Mouse (Mus musculus) embryonic facial prominence, embryonic 15.5 days (tissue): ENCODE measurements around the gene Nfam1. TPM values are rescaled to one million over a fixed set of nuclear protein-coding genes. Genes with fewer than 3 reads are reported as not detected.

ENCODE experiments used
- ATAC-seq: fragments of 200-750 bp; cut with Nextera tagmentation; 2 replicates; pipeline ENCODE4 v1.8.0; 2017; ENCODE audit warnings: low read depth, moderate TSS enrichment; ENCODE audit not compliant: insufficient number of reproducible peaks, low FRiP score, low TSS enrichment
- H3K27ac ChIP-seq: fragments of 300-500 bp; sonication (generic); replicated peaks from 2 replicates; pipeline ENCODE4 v1.5.1; 2015; ENCODE audit warnings: mild to moderate bottlenecking, inconsistent platforms
- H3K27me3 ChIP-seq: fragments of 300-500 bp; sonication (generic); 2 replicates; pipeline ENCODE4 v1.6.1; 2015; ENCODE audit warnings: inconsistent platforms
- H3K36me3 ChIP-seq: fragments of 300-500 bp; sonication (generic); 2 replicates; pipeline ENCODE4 v1.6.1; 2015; ENCODE audit warnings: mild to moderate bottlenecking, inconsistent platforms
- H3K4me1 ChIP-seq: fragments of 300-500 bp; sonication (generic); 2 replicates; pipeline ENCODE4 v1.6.1; 2015; ENCODE audit warnings: inconsistent platforms
- H3K4me2 ChIP-seq: fragments of 300-500 bp; sonication (generic); replicated peaks from 2 replicates; pipeline ENCODE4 v1.6.1; 2015; ENCODE audit warnings: mild to moderate bottlenecking, inconsistent platforms
- H3K4me3 ChIP-seq: fragments of 300-500 bp; sonication (generic); replicated peaks from 2 replicates; pipeline ENCODE4 v1.5.1; 2015; ENCODE audit warnings: mild to moderate bottlenecking, inconsistent platforms
- H3K9ac ChIP-seq: fragments of 300-500 bp; sonication (generic); 2 replicates; pipeline ENCODE4 v1.6.1; 2015; ENCODE audit warnings: inconsistent platforms
- H3K9me3 ChIP-seq: fragments of 300-500 bp; sonication (generic); replicated peaks from 2 replicates; pipeline ENCODE4 v1.6.1; 2016; ENCODE audit warnings: inconsistent platforms
- WGBS: fragments of 180-500 bp; shearing (Covaris S2); methylation state at CpG from one replicate; pipeline ENCODE4 v1.1.7; 2015; 5-methylcytosine and 5-hydroxymethylcytosine counted together
- polyA plus RNA-seq: library from polyadenylated mRNA; unstranded; fragments of >200 nt; fragmentation: Nextera tagmentation; extraction: Ambion mirVana; gene quantifications from 2 replicates; pipeline ENCODE4 v1.2.1, GENCODE M21; 2015

Gene Nfam1
- polyA plus RNA-seq, 1 experiment from 2014 or later = 6.1 TPM

DNA sequence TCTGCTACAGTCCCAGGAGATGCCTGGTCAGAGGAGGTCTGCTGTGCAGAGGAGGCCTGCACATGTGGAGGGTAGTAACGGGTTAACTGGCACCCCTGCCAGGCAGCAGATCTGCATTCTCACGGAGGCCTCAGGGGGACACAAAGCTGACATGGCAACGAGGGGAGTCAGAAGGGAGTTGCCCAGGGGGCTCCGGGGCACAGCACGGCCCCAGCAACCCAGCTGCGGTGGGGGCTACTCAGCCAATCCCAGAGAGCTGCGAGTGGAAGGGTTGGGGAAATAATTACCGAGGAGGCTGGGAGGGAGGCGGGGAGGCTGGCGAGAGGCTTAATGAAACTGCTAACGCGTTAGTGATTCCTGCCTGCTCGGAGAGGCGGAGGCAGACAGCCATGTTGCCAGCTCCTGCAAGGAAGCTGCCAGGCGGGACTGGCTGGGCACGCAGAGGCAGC is 74.8 kb downstream of the Nfam1 start:
- no peak for ATAC-seq
- Histone ChIP-seq H3K27ac (no peak overlapping the region), H3K36me3 (no peaks in the 10 kb centered on the region), H3K4me2 (peak overlapping the region; percentile 42), H3K9me3 (no peaks in the 10 kb centered on the region), H3K4me3 (peak overlapping the region; percentile 12; the same call in 1 of the 2 replicates), H3K9ac (no peak overlapping the region), H3K4me1 (peaks cover 85% of the 10 kb centered on the region), H3K27me3 (peaks cover 6% of the 10 kb centered on the region)
- WGBS = 6% methylated on average over 16 of the region's 16 CpGs

DNA sequence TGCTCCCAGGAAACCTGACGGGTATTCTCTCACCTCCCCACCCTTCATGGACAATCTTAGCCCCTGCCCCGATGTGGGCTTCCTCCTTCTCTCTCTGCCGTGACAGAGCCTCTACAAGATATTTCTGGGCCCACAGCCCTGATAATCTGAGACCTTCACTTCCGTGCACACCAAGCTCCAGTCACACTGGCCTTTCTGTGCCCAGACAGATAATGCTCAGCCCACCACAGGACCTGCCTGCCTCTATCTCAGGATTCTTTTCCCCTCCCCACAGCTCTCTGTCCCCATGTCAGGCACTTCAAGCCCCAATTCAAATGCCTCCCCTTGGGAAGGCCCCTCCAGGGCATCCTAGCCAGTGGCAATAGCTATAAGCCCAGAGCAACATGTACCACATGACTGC is 76.4 kb downstream of the Nfam1 start:
- Histone ChIP-seq H3K4me2 (no peak overlapping the region), H3K27me3 (peaks cover 6% of the 10 kb centered on the region), H3K36me3 (no peaks in the 10 kb centered on the region), H3K4me3 (no peak overlapping the region), H3K9me3 (no peaks in the 10 kb centered on the region), H3K4me1 (peaks cover 86% of the 10 kb centered on the region), H3K27ac (no peak overlapping the region), H3K9ac (no peak overlapping the region)
- ATAC-seq = no peak
- 58% methylated on average over 4 of the region's 4 CpGs for WGBS

DNA sequence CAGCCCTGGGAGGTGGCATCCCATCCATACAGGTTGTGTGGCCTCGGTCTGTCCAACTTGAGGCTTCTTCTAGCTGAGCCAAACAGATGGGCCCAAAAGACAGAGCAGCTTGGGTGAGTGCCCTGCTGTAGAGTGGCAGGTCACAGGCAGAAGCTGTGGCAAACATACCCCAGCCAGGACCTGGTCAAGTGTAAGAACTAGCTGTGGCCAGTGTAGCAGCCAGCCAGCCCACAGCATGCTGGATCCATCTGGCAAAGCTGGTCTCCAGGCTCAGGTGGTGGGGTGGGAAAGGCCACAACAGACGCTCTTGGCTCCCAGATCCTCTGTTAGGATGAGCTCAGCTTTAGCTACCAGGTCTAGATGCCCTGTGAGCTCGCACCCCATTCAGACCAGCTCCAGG is 76.8 kb downstream of the Nfam1 start:
- H3K4me2 ChIP-seq = no peak overlapping the region
- WGBS = 87% methylated on average over 3 of the region's 3 CpGs
- no peak for ATAC-seq
- no peak overlapping the region for H3K9ac ChIP-seq
- peaks cover 84% of the 10 kb centered on the region for H3K4me1 ChIP-seq
- H3K36me3 ChIP-seq = no peaks in the 10 kb centered on the region
- H3K9me3 ChIP-seq = no peaks in the 10 kb centered on the region
- H3K4me3 ChIP-seq = no peak overlapping the region
- H3K27ac ChIP-seq = no peak overlapping the region
- H3K27me3 ChIP-seq = peaks cover 6% of the 10 kb centered on the region

DNA sequence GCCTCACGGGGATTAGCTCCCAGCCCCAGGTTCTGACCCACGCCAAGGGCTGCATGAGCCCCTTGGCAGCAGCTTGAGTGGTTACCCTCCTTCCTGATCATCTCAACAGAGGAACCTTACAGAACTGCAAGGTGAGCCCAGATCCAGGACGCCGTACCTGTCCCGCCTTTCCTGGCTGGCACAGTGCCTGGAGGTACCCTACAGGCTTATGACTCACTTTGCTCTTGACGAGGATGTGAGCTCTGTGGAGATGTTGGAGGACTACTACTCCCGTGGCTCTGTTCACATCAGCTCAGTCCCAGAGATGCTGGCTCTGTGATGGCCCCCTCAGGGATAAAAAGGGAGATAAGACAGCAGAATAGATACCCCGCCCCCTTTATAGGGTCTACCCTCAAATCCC is 77.8 kb downstream of the Nfam1 start:
- no peak for ATAC-seq
- no peaks in the 10 kb centered on the region for H3K9me3 ChIP-seq
- no peak overlapping the region for H3K4me3 ChIP-seq
- H3K27me3 ChIP-seq = peaks cover 4% of the 10 kb centered on the region
- no peak overlapping the region for H3K9ac ChIP-seq
- WGBS = 57% methylated on average over 8 of the region's 8 CpGs
- H3K36me3 ChIP-seq = no peaks in the 10 kb centered on the region
- no peak overlapping the region for H3K27ac ChIP-seq
- H3K4me1 ChIP-seq = peaks cover 84% of the 10 kb centered on the region
- H3K4me2 ChIP-seq = no peak overlapping the region

DNA sequence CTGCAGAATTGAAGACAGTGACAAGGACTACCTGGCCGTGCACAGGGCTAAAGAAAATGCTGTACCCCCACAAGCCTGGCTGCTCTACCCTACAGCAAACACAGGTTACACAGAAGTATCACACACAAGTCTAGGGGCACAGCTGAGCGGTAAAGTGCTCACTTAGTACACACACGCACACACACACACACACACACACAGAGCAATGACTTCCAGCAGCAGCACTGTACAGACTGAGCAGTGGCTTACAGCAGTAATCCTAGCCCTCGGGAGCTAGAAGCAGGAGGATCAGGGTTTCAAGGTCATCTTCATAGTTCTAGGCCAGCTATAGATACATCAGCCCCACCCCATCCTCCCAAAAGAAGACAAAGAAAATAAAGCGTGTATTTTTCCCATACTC is 79.1 kb downstream of the Nfam1 start:
- H3K4me1 ChIP-seq = peaks cover 75% of the 10 kb centered on the region
- no peaks in the 10 kb centered on the region for H3K9me3 ChIP-seq

DNA sequence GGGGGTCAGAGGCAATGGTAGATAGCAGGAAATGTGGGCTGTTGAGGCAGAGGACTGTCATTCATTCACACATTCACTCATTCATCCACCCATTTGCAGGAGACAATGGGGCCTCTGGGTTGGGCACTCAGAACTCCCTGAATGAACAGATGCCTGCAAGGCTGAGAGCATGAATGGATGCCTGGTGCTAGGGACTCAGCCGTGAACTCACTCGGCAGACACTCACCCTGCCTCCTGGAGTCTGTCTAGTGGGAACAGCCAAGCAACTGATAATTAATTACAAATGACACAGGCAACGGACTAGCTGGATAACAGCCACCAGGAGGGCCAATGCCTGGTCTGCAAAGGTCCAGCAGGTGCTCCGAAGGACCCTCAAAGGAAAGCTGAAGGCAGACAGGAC is 80.0 kb downstream of the Nfam1 start:
- H3K4me2 ChIP-seq = no peak overlapping the region
- H3K9ac ChIP-seq = no peak overlapping the region
- no peak overlapping the region for H3K27ac ChIP-seq
- no peak for ATAC-seq
- no peaks in the 10 kb centered on the region for H3K36me3 ChIP-seq
- peaks cover 75% of the 10 kb centered on the region for H3K4me1 ChIP-seq
- H3K27me3 ChIP-seq = peaks cover 4% of the 10 kb centered on the region
- no peak overlapping the region for H3K4me3 ChIP-seq
- WGBS = 37% methylated on average over 4 of the region's 4 CpGs
- no peaks in the 10 kb centered on the region for H3K9me3 ChIP-seq

More for the DNA sequence above, 79.1 kb downstream of the Nfam1 start:
- H3K27ac ChIP-seq = no peak overlapping the region
- no peaks in the 10 kb centered on the region for H3K36me3 ChIP-seq
- peaks cover 4% of the 10 kb centered on the region for H3K27me3 ChIP-seq
- ATAC-seq = no peak
- H3K4me3 ChIP-seq = no peak overlapping the region
- WGBS = 55% methylated on average over 5 of the region's 5 CpGs
- H3K4me2 ChIP-seq = no peak overlapping the region
- H3K9ac ChIP-seq = no peak overlapping the region

DNA sequence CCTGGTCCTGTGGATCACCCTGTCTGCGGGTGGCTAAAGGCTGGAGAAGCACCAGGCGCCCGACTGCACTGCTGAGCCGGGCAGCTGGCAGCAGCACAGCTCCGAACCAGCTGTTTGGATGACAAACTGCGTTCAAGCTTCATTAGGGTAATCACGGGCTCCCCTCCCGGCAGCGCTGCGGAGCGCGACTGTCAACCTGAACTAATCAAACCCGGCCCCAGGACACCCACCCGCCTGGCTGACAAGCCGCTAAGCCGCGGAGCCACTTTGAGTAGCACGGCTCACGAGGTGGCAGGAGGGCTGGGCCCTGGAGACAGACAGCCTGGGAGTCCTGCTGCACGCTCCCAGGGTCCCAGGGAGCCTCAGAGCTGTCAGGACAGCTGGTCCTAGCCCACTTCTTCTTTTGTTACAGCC is 80.8 kb downstream of the Nfam1 start:
- H3K36me3 ChIP-seq = no peaks in the 10 kb centered on the region
- H3K27me3 ChIP-seq = peaks cover 4% of the 10 kb centered on the region
- peaks cover 76% of the 10 kb centered on the region for H3K4me1 ChIP-seq
- WGBS = 9% methylated on average over 20 of the region's 20 CpGs
- H3K9me3 ChIP-seq = no peaks in the 10 kb centered on the region
- H3K4me3 ChIP-seq = no peak overlapping the region
- no peak overlapping the region for H3K9ac ChIP-seq
- no peak overlapping the region for H3K27ac ChIP-seq
- peak overlapping the region; percentile 24; the same call in 1 of the 2 replicates for H3K4me2 ChIP-seq
- ATAC-seq = peak; percentile 55; the same call in 1 of the 2 replicates

DNA sequence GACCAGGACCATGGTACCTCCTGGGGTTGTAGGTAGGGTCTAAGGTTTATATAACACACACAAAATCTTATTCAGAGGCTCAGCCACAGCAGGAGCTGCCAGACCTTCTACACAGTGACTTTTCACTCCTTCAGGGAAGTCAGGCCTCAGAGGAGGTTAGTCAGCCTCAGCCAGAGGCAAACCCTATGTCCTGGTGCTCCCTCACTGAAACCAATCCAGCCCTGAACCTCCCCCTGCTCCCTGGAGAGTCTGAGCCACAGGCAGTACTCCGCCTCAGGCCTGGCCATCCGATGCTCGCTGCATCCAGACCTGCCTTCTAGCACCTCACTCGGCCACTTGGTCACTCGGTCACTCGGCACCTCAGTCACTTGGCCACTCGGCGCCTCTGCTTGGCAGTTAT is 82.9 kb downstream of the Nfam1 start:
- WGBS = 76% methylated on average over 8 of the region's 8 CpGs
- Histone ChIP-seq H3K4me2 (no peak overlapping the region), H3K27ac (no peak overlapping the region), H3K36me3 (no peaks in the 10 kb centered on the region), H3K9ac (no peak overlapping the region), H3K4me3 (no peak overlapping the region), H3K27me3 (peaks cover 4% of the 10 kb centered on the region), H3K9me3 (no peaks in the 10 kb centered on the region), H3K4me1 (peaks cover 66% of the 10 kb centered on the region)
- ATAC-seq = no peak

DNA sequence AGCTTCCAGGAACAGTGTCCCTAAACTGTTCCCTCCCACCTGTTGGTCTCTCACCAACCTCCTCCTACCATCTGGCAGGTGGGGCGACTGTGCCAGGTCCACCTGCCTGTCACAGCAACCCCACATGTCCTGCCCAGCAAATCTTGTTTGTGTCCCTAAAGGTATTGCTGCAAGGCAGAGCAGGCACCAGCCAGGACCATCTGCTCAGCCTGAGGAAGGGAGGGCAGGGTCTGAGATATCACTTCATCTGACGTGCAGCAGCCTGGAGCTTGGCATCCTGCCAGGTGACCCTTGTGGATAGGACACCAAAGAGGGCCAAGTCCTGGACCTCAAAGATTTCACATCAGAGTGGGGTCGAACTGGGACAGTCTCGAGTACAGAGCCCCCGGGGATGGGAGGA is 85.7 kb downstream of the Nfam1 start:
- H3K4me2 ChIP-seq = no peak overlapping the region
- no peak overlapping the region for H3K9ac ChIP-seq
- H3K4me3 ChIP-seq = no peak overlapping the region
- H3K27me3 ChIP-seq = peaks cover 4% of the 10 kb centered on the region; the same call in 1 of the 2 replicates
- no peaks in the 10 kb centered on the region for H3K9me3 ChIP-seq
- WGBS = 68% methylated on average over 5 of the region's 5 CpGs
- no peak for ATAC-seq
- peaks cover 43% of the 10 kb centered on the region for H3K4me1 ChIP-seq
- H3K27ac ChIP-seq = no peak overlapping the region
- no peaks in the 10 kb centered on the region for H3K36me3 ChIP-seq

DNA sequence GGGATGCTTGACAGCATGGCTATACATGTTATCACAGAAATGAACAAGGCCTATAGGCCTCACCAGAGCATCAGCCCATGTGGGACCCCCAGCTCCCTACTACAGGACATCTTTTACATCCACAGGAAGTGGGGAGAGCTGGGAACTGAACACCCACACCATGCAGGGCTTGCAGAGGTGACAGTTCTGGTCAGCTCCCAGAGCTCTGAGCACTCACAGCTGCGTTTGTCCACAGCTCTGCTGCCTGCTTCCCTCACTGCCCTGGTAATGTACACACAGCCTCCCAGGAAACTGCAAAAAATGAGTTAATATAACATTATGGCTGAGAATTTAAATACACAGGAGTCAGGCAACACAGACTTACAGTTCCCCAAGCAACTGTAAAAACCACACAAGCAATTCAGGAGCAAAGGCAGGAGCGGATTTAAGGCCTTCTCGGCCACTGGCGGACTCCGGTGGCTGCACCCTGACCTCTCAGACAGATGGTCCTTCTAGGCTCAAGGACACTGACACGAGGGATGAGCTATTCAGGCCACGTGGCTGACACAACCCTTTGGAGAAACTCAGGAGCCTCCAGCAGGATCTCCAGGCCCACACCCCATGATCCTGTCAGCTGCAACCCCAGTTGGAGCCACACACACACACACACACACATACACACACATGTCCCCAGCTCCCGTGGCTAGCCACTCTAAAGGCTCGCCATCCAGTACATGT is 88.5 kb downstream of the Nfam1 start:
- WGBS = 81% methylated on average over 9 of the region's 9 CpGs
- Histone ChIP-seq H3K4me1 (peaks cover 48% of the 10 kb centered on the region), H3K9me3 (no peaks in the 10 kb centered on the region), H3K36me3 (no peaks in the 10 kb centered on the region), H3K4me3 (no peak overlapping the region), H3K4me2 (no peak overlapping the region), H3K27me3 (no peaks in the 10 kb centered on the region), H3K9ac (no peak overlapping the region), H3K27ac (no peak overlapping the region)
- ATAC-seq = no peak
